Mouse (Mus musculus) midbrain, embryonic 14.5 days (tissue): ENCODE data around the gene Anapc2. TPM values are rescaled to one million over a fixed set of nuclear protein-coding genes. Genes with fewer than 3 reads are reported as not detected.

Experiments used
- ATAC-seq: fragments of 200-750 bp; cut with Nextera tagmentation; 2 replicates; pipeline ENCODE4 v1.8.0; 2017; ENCODE audit warnings: moderate number of reproducible peaks, moderate library complexity; ENCODE audit not compliant: low FRiP score, low TSS enrichment
- DNase-seq: peaks from one replicate; pipeline ENCODE4 v3.0.0-alpha.2; 2015
- H3K27ac ChIP-seq: fragments of 300-500 bp; sonication (generic); replicated peaks from 2 replicates; pipeline ENCODE4 v1.5.1; 2014; ENCODE audit warnings: mild to moderate bottlenecking, low read depth, low read length, moderate library complexity
- H3K27me3 ChIP-seq: fragments of 300-500 bp; sonication (generic); 2 replicates; pipeline ENCODE4 v1.6.1; 2014; ENCODE audit warnings: low read length, control low read depth, mixed read lengths; ENCODE audit not compliant: control insufficient read depth, insufficient read depth
- H3K36me3 ChIP-seq: fragments of 300-500 bp; sonication (generic); 2 replicates; pipeline ENCODE4 v1.6.1; 2014; ENCODE audit warnings: low read length, control low read depth; ENCODE audit not compliant: control insufficient read depth, insufficient read depth
- H3K4me1 ChIP-seq: fragments of 300-500 bp; sonication (generic); 2 replicates; pipeline ENCODE4 v1.6.1; 2014; ENCODE audit warnings: mild to moderate bottlenecking, antibody characterized with exemption, low read length, control low read depth; ENCODE audit not compliant: control insufficient read depth, insufficient read depth
- H3K4me2 ChIP-seq: fragments of 300-500 bp; sonication (generic); 2 replicates; pipeline ENCODE4 v1.6.1; 2014; ENCODE audit warnings: mild to moderate bottlenecking, low read length, moderate library complexity
- H3K4me3 ChIP-seq: fragments of 300-500 bp; sonication (generic); replicated peaks from 2 replicates; pipeline ENCODE4 v1.5.1; 2014; ENCODE audit warnings: low read depth, low read length
- H3K9ac ChIP-seq: fragments of 300-500 bp; sonication (generic); replicated peaks from 2 replicates; pipeline ENCODE4 v1.6.1; 2014; ENCODE audit warnings: mild to moderate bottlenecking, low read length, moderate library complexity
- H3K9me3 ChIP-seq: fragments of 300-500 bp; sonication (generic); 2 replicates; pipeline ENCODE4 v1.6.1; 2016; ENCODE audit warnings: low read length, control low read depth, mixed read lengths; ENCODE audit not compliant: control insufficient read depth
- WGBS: fragments of 180-500 bp; shearing (Covaris S2); extraction: QIAGEN DNeasy Blood & Tissue Kit; methylation state at CpG from one replicate; pipeline ENCODE4 v1.1.7; 2014; 5-methylcytosine and 5-hydroxymethylcytosine counted together
- polyA plus RNA-seq: library from polyadenylated mRNA; unstranded; fragments of >200 nt; fragmentation: Nextera tagmentation; extraction: Ambion mirVana; gene quantifications from 2 replicates; pipeline ENCODE4 v1.2.1, GENCODE M21; 2014

The Anapc2 gene
- polyA plus RNA-seq, 1 experiment from 2014 or later = 117 TPM

DNA sequence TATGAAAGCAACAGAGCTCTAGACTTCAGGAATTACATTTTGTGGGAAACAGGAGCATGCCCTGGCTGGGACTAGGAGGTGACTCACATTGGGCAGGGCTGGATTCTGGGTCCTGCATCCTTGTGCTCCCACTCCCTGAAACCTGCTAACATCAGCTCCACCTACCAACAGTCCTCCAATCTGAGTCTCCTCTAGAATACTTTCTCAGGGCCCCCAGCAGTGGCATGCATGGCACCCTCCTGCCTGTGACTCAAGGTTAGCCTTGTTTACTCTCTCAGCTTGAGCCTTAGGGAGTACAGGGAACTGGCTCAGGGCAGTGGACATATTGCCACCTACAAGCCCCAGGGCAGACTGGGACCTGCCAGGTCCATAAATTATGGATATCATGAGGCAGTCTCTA lies 34.2 kb upstream of the Anapc2 start:
- Histone ChIP-seq H3K27me3 (no peaks in the 10 kb centered on the region), H3K4me3 (no peak overlapping the region), H3K36me3 (no peaks in the 10 kb centered on the region), H3K27ac (no peak overlapping the region), H3K4me1 (peaks cover 15% of the 10 kb centered on the region), H3K4me2 (no peak overlapping the region), H3K9me3 (no peaks in the 10 kb centered on the region), H3K9ac (no peak overlapping the region)
- DNase-seq = no peak
- ATAC-seq = no peak

DNA sequence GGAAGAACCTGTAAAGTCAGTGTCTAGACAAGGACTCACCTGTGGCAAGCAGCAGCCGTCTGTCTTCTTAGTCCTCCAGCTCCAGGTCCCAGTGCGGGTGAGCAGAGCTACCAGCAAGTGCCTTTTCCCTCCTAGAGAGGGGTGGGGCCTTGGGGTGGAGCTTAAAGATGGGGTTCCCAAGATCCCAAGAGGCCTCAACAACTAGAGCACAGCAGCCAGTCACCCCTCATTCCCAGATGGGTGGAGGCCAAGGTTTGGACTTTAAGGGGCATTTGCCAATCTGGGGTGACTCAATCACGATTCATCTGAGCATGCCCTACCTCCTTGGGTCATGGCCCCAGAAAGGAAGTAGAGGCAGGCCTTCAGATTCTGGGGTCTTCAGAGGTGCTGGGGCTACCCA lies 32.5 kb upstream of the Anapc2 start:
- no peak for ATAC-seq
- WGBS = 90% methylated on average over 3 of the region's 3 CpGs

DNA sequence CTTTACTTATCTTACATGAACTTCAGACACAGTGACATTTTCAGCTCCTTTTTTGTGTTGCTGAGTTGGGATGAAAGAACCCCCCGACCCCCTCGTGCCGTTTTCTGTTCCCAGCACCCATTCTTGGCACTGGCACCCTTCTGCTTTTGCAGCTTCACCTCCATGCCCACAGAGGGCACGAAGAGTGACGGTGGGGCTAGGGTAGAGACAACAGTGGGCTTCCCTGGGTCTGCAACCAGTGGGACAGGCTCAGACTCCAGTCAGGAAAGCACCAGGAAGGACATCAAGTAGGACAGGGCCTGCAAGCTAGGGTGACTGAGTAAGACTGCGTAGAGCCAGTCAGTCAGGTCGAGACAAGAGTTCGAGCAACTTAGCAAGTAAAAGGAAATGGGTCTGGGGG lies 32.0 kb upstream of the Anapc2 start:
- 54% methylated on average over 8 of the region's 8 CpGs for WGBS
- Histone ChIP-seq H3K9ac (no peak overlapping the region), H3K4me3 (peak overlapping the region; percentile 69; the same call in 1 of the 2 replicates), H3K36me3 (peaks cover 10% of the 10 kb centered on the region; the same call in 1 of the 2 replicates), H3K4me1 (peaks cover 19% of the 10 kb centered on the region), H3K4me2 (peak overlapping the region; percentile 82), H3K9me3 (no peaks in the 10 kb centered on the region), H3K27ac (no peak overlapping the region; the same call in 1 of the 2 replicates), H3K27me3 (no peaks in the 10 kb centered on the region)
- ATAC-seq (no peak), DNase-seq (no peak)

More for the DNA sequence above, 32.5 kb upstream of the Anapc2 start:
- Histone ChIP-seq H3K27ac (no peak overlapping the region), H3K9ac (no peak overlapping the region), H3K4me2 (no peak overlapping the region), H3K4me3 (no peak overlapping the region), H3K27me3 (no peaks in the 10 kb centered on the region), H3K36me3 (peaks cover 6% of the 10 kb centered on the region; the same call in 1 of the 2 replicates), H3K9me3 (no peaks in the 10 kb centered on the region), H3K4me1 (peaks cover 19% of the 10 kb centered on the region)
- no peak for DNase-seq

DNA sequence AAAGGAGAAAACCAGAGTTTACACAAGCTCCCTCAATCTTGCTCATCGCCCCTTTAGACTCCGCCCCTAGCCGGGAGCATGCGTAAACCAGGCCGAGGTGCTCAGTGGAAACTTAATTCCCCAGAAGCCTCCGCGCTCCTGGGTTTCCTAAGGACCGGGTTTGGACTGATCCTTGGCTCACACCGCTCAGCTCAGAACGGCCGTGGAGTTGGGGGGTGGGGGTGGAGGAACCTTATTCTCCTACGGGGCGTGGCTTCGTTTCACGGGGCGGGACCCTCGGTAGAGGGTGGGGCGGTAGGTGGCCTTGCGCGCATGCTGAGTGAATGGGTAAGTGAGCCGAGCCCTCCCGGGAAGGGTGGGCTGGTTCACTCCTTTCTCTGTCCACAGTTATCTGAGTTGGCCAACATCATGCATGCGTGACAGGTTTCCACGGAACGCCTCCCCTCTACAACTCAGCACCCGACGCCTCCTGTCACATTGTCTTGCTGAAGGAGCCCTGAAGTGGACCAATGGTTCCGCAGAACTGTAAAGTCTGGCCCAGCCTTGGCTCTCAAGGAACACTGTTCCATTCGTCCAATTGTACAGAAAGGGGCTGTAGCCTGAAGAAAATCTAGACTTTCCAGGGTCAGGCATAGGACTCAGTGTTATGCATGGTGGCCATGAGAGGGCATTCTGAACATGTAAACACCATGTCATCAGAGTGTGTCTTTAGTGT lies 31.4 kb upstream of the Anapc2 start:
- Histone ChIP-seq H3K36me3 (peaks cover 15% of the 10 kb centered on the region), H3K9me3 (no peaks in the 10 kb centered on the region), H3K27me3 (no peaks in the 10 kb centered on the region), H3K4me3 (peak overlapping the region; percentile 69), H3K9ac (peak overlapping the region; percentile 81), H3K27ac (peak overlapping the region; percentile 60), H3K4me1 (peaks cover 19% of the 10 kb centered on the region), H3K4me2 (peak overlapping the region; percentile 82)
- ATAC-seq (peak; percentile 70), DNase-seq (peak; percentile 89)
- 2% methylated on average over 29 of the region's 29 CpGs for WGBS

DNA sequence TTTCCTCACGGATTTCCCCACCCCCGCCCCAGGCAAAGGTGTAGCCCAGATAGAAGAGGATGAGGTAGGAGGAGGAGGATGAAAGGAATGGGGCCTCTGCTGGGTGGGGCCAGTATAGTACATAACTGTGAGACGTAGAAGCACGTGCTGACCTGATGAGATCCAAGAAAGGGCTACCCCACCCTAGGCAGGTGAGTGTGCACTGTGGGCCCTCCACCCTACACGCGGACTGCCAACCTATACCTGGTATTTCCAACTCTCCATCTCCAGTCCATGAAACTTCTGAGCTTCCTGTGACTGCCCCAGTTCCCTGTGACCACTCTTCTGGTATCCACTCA lies 30.9 kb upstream of the Anapc2 start:
- no peaks in the 10 kb centered on the region for H3K9me3 ChIP-seq
- 15% methylated on average over 6 of the region's 6 CpGs for WGBS
- peak; percentile 21; the same call in 1 of the 2 replicates for ATAC-seq
- H3K27ac ChIP-seq = peak overlapping the region; percentile 60
- H3K4me2 ChIP-seq = peak overlapping the region; percentile 82
- H3K36me3 ChIP-seq = peaks cover 20% of the 10 kb centered on the region
- peak overlapping the region; percentile 81 for H3K9ac ChIP-seq
- H3K27me3 ChIP-seq = no peaks in the 10 kb centered on the region
- peak overlapping the region; percentile 69 for H3K4me3 ChIP-seq
- DNase-seq = no peak
- peaks cover 19% of the 10 kb centered on the region for H3K4me1 ChIP-seq

DNA sequence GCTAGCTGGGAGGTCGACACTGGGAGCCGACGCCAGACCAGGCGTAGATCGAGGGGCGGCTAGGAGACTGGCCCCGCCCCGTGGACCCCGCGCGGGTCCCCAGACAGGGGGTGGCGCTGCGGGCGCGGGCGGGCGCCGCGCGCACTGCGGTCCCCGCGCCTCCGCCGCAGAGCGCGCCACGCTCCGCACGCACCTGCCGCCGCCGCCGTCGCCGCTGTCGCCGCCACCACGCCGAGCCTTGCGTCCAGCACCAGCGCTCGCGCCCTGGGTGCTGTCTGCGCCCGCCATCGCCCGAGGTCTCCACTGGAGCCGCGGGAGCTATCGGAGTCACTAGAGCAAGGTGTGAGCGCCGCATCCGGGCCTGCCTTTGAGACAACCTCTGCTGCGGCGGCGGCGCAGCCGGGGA lies 30.2 kb upstream of the Anapc2 start, which contains the start of the genes Rnf208 and Cysrt1:
Gene Rnf208 (plus strand): TSS at position 155 of the 406 bp plus-strand sequence.
Gene Cysrt1 (minus strand): TSS at position 352 of the 406 bp plus-strand sequence.
- Histone ChIP-seq H3K9me3 (no peaks in the 10 kb centered on the region), H3K4me3 (peak within 1 kb of the TSS; percentile 69), H3K36me3 (peaks cover 26% of the 10 kb centered on the region), H3K4me1 (peaks cover 19% of the 10 kb centered on the region), H3K9ac (peak within 1 kb of the TSS; percentile 81), H3K27ac (peak within 1 kb of the TSS; percentile 74), H3K27me3 (no peaks in the 10 kb centered on the region), H3K4me2 (peak within 1 kb of the TSS; percentile 82)
- DNase-seq (peak; percentile 81), ATAC-seq (peak; percentile 62)
- WGBS = 0% methylated on average over 57 of the region's 59 CpGs

DNA sequence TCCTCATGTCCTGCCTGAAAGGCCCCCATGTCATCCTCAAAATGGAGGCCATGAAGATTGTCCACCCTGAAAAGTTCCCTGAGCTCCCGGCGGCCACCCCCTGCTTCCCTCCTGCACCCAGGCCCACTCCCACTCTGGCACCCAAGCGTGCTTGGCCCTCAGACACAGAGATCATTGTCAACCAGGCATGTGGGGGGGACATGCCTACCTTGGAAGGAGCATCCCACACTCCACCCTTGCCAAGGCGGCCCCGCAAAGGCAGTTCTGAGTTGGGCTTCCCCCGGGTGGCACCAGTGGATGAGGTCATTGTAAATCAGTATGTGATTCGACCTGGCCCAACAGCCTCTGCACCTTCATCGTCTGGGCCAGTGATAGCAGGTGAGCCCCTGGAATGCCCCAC lies 28.9 kb upstream of the Anapc2 start:
- no peaks in the 10 kb centered on the region for H3K27me3 ChIP-seq
- 79% methylated on average over 8 of the region's 8 CpGs for WGBS
- peak overlapping the region; percentile 69 for H3K4me3 ChIP-seq
- peaks cover 19% of the 10 kb centered on the region for H3K4me1 ChIP-seq
- peak overlapping the region; percentile 82 for H3K4me2 ChIP-seq
- H3K9ac ChIP-seq = peak overlapping the region; percentile 81
- H3K27ac ChIP-seq = no peak overlapping the region
- no peaks in the 10 kb centered on the region for H3K9me3 ChIP-seq
- peaks cover 39% of the 10 kb centered on the region for H3K36me3 ChIP-seq
- DNase-seq (no peak), ATAC-seq (no peak)

DNA sequence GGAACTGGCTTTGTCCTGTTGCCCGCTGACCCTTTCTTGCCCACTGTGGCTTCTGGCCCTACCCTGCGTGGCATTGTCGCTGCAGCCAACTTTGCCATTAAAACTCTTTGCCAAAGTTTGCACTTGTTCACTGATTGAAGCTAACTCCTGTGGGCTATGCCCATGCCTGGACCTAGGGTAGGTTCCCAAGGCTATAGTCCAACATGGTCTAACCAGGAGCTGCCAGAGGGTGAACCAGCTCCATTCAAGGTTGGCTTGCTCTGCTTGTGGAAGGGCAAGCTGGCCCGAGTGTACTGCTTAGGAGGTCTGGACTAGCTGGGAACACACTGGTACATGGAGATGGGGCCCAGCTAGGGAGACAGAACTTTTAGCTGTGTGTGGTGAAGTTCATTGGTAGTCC lies 28.1 kb upstream of the Anapc2 start:
- Histone ChIP-seq H3K4me1 (peaks cover 19% of the 10 kb centered on the region), H3K27me3 (no peaks in the 10 kb centered on the region), H3K36me3 (peaks cover 46% of the 10 kb centered on the region), H3K27ac (no peak overlapping the region), H3K9me3 (no peaks in the 10 kb centered on the region), H3K9ac (no peak overlapping the region), H3K4me3 (no peak overlapping the region), H3K4me2 (no peak overlapping the region)
- DNase-seq (no peak), ATAC-seq (no peak)
- WGBS = 92% methylated on average over 4 of the region's 4 CpGs
